Mouse (Mus musculus): ENCODE data around the gene Hoxd11. TPM values are rescaled to one million over a fixed set of nuclear protein-coding genes. Genes with fewer than 3 reads are reported as not detected.

Gene Hoxd11
- polyA plus RNA-seq, 1 experiment, result not detected

DNA sequence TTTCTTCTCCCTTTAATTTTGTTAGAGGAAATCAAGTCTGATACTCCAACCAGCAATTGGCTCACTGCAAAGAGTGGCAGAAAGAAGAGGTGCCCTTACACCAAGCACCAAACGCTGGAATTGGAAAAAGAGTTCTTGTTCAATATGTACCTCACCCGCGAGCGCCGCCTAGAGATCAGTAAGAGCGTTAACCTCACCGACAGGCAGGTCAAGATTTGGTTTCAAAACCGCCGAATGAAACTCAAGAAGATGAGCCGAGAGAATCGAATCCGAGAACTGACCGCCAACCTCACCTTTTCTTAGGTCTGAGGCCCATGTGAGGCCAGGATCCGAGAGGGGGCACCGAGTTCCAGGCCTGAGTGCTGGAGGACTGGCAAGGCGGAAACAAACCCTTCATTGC is 14.7 kb downstream of the Hoxd11 start:
- 0 out of 2 replicates have a peak, but pooled peaks cover 5% of the 10 kb centered on the region for H3K4me1 ChIP-seq (ENCODE audit: control insufficient read depth, insufficient read depth, insufficient read length, low read length)
- H3K4me3 ChIP-seq (ENCODE audit: insufficient read depth, low read depth, low read length), result no peak overlapping the region
- H3K27ac ChIP-seq (replicated peaks; ENCODE audit: low read depth, low read length), result no peak overlapping the region

- H3K4me1 ChIP-seq (ENCODE audit: control insufficient read depth, insufficient read depth, insufficient read length, low read length), result 0 out of 2 replicates have a peak, but pooled peaks cover 5% of the 10 kb centered on the region
- H3K4me3 ChIP-seq (ENCODE audit: insufficient read depth, low read depth, low read length), result no peak overlapping the region
- H3K27ac ChIP-seq (replicated peaks; ENCODE audit: low read depth, low read length), result no peak overlapping the region
Measured at GRCm38 (mm10) chr2:74695383-74695782, 16.0 kb downstream of the Hoxd11 start.

DNA sequence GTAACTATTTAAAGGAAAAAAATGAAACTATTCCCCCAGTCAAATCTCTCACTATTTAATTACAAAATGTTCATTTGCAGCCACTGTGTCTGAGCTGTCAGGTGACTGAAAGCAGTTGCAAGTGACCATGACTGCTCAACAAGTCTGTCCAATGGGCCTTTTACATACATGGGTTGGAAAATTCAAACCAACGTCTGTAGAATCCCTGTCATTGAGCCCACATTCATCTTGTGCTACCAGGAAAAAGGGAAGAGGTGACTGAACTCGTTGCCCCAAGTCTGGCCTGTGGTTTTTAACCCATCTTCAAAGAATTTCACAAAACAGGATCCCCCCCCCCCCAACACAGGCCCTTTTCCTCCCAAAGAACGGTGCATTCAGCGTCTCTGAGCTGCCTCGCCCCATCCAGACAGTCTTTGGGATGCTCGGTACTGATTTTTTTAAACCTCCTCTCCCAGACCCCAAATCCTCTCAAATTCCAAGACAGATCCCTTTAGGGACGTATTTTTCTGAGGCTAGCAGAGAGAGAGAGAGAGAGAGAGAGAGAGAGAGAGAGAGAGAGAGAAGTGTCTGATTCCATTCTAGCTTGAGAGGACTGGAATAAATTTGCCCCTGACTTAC is 16.6 kb downstream of the Hoxd11 start:
- no peak overlapping the region for H3K27ac ChIP-seq (replicated peaks; ENCODE audit: low read depth, low read length)
- no peak overlapping the region for H3K4me3 ChIP-seq (ENCODE audit: insufficient read depth, low read depth, low read length)
- 0 out of 2 replicates have a peak, but pooled peaks cover 5% of the 10 kb centered on the region for H3K4me1 ChIP-seq (ENCODE audit: control insufficient read depth, insufficient read depth, insufficient read length, low read length)

- H3K4me1 ChIP-seq (ENCODE audit: control insufficient read depth, insufficient read depth, insufficient read length, low read length), result 0 out of 2 replicates have a peak, but pooled peaks cover 5% of the 10 kb centered on the region
- H3K27ac ChIP-seq (replicated peaks; ENCODE audit: low read depth, low read length), result no peak overlapping the region
- no peak overlapping the region for H3K4me3 ChIP-seq (ENCODE audit: insufficient read depth, low read depth, low read length)
Measured at GRCm38 (mm10) chr2:74696442-74697335, 17.3 kb downstream of the Hoxd11 start.

DNA sequence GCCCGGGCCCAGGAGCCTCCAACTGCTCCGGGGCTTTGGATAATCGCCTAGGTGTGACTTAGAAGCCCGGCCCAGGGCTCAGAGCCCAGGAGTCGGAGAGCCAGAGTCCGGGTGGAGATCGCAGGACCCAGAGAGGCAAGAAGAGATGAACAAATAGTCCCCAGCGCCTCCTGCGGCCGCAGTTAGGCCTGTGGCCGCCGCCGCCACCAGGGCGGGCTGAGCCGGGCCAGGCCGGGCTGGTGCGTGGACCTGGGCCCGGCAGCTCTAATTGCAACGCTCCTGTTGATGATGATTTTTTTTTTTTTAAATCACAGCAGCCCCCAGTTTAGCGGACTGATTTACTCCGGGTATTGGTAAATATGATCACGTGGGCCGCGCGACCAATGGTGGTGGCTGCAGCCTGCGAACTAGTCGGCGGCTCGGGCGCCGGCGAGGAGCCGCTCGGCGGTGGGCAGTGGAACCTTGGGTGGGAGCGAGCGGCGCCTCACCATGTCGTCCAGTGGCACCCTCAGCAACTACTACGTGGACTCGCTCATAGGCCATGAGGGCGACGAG is 18.3 kb downstream of the Hoxd11 start, which contains the start of gene Hoxd9:
Hoxd9 (plus strand) TSS at position 161 of the 555 bp plus-strand sequence.
- Histone ChIP-seq H3K4me3 (ENCODE audit: insufficient read depth, low read depth, low read length) (peak within 1 kb of the TSS; percentile 93), H3K4me1 (ENCODE audit: control insufficient read depth, insufficient read depth, insufficient read length, low read length) (no peaks in the 10 kb centered on the region), H3K27ac (replicated peaks; ENCODE audit: low read depth, low read length) (peak within 1 kb of the TSS; percentile 68)

DNA sequence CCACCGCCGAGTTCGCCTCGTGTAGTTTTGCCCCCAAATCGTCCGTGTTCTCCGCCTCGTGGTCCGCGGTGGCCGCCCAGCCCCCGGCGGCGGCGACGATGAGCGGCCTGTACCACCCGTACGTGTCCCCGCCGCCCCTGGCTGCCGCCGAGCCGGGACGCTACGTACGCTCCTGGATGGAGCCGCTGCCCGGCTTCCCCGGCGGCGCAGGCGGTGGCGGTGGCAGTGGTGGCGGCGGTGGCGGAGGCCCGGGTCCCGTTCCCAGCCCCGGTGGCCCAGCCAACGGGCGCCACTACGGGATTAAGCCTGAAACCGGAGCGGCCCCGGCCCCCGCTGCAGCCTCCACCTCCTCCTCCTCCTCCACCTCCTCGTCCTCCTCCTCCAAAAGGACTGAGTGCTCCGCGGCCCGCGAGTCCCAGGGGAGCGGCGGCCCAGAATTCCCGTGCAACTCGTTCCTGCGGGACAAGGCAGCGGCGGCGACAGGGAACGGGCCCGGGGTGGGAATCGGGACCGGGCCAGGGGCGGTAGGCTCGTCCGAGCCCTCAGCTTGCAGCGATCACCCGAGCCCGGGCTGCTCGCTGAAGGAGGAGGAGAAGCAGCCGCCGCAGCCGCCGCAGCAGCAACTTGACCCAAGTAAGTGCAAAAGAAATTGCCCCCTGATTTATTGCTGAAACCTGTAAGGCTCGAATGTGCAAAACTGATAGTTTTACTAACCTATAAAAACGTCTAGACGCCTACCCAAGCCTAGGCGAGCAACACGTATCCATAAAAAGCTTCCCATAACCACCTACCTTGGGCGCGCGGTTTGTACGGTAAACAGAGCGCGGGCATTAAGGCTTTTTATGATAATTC is 19.1 kb downstream of the Hoxd11 start:
- no peaks in the 10 kb centered on the region for H3K4me1 ChIP-seq (ENCODE audit: control insufficient read depth, insufficient read depth, insufficient read length, low read length)
- H3K27ac ChIP-seq (replicated peaks; ENCODE audit: low read depth, low read length), result peak overlapping the region; percentile 68
- peak overlapping the region; percentile 93 for H3K4me3 ChIP-seq (ENCODE audit: insufficient read depth, low read depth, low read length)

DNA sequence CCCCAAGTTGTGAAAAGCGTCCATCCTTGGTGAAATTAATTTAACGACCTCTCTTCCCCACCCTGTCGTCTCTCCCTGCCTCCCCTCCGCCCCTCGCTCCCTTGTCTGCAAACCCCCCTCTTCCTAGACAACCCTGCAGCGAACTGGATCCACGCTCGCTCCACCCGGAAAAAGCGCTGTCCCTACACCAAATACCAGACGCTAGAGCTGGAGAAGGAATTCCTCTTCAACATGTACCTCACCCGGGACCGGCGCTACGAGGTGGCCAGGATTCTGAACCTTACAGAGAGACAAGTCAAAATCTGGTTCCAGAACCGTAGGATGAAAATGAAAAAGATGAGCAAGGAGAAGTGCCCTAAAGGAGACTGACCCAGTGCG is 19.7 kb downstream of the Hoxd11 start:
- H3K27ac ChIP-seq (replicated peaks; ENCODE audit: low read depth, low read length), result no peak overlapping the region
- H3K4me1 ChIP-seq (ENCODE audit: control insufficient read depth, insufficient read depth, insufficient read length, low read length), result no peaks in the 10 kb centered on the region
- H3K4me3 ChIP-seq (ENCODE audit: insufficient read depth, low read depth, low read length), result peak overlapping the region; percentile 93

DNA sequence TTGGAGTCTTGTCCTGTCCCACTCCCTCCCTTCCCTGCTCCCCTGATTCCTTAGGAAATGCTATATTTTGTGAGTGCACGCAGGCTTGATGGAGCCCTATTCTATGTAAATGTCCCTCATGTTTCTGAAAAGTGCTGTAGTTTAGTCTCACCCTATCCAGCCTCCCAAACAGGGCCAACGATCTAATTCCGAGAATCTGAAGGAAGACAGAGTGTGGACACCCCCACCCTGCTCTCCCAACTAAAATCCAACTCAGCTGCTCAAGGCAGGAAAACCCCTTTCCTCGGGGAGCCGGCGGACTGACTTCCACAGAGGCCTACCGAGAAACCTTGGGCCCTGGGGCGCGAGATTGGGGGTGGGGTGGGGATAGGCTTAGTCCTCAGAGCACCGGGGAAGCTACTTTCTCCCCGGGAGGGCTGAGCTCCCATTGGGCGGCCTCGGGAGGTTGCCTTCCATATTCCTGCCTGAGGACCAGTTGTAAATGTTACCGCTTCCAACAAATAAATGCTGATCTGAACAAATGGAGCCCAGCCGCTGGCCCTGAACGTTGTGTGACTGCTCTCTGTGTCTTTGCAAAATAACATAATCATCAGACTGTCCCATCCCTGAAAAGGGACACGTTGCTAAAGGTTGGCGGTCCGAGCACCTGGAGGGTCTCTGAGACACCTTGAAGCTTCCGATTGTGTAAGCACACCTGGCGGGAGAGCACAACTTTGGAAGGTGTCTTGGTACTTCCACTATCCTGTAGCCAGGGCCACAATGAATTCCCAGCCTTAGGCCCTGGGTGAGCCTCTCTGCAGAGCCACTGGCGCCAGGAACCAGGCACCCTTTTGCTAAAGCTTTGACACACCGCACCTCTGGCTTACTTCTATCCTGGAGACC is 20.5 kb downstream of the Hoxd11 start:
- Histone ChIP-seq H3K4me1 (ENCODE audit: control insufficient read depth, insufficient read depth, insufficient read length, low read length) (no peaks in the 10 kb centered on the region), H3K27ac (replicated peaks; ENCODE audit: low read depth, low read length) (no peak overlapping the region), H3K4me3 (ENCODE audit: insufficient read depth, low read depth, low read length) (no peak overlapping the region)

DNA sequence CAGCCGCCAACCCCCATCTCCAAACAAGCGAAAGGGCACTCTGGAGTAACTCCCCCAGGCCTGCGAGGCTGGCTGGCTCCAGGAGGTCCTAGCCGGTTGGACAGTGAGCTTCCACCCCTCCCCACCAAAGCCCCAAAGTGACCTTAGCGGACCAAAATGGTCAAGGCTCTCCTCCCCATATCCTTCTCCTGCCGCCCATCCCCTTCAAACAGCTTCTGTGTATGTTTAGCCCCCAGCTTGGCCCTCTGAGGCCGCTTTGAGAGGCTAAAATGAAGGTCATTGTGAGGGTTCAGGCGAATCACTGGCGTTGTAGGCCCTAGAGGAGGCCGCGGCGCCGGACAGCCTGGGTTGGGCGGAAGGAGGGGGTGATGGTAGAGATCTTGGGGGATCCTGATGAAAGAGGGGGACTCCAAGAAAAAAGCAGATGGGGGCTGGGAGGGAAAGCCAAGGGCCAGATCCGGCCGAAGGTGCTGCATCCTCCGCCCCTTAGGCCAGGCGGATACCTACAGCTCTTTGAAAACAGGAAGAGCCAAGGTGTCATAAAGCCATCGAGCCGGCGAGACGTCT is 21.3 kb downstream of the Hoxd11 start:
- no peak overlapping the region for H3K4me3 ChIP-seq (ENCODE audit: insufficient read depth, low read depth, low read length)
- H3K27ac ChIP-seq (replicated peaks; ENCODE audit: low read depth, low read length), result no peak overlapping the region
- H3K4me1 ChIP-seq (ENCODE audit: control insufficient read depth, insufficient read depth, insufficient read length, low read length), result no peaks in the 10 kb centered on the region

GRCm38 (mm10) chr2:74701949-74702819 is 22.8 kb downstream of the Hoxd11 start:
- H3K4me1 ChIP-seq (ENCODE audit: control insufficient read depth, insufficient read depth, insufficient read length, low read length), result no peaks in the 10 kb centered on the region
- H3K27ac ChIP-seq (replicated peaks; ENCODE audit: low read depth, low read length), result no peak overlapping the region
- no peak overlapping the region for H3K4me3 ChIP-seq (ENCODE audit: insufficient read depth, low read depth, low read length)

DNA sequence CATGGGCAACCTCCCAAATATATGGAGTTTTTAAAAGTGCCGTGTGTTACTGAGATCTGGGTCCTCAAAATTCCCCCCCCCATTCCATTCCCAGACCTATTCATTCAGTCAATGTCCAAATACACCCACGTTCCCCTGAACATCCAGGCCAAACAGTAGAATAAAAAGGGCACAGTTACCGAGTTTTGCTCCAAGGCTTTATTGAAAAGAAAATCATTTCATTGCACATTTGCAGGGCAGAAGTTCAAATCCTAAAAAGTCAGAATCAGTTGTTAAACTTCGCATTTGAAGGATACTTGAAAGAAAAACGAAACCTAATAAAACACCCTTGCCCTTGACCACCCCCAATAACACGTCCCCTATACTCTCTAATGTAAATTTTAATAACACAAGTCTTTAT is 23.5 kb downstream of the Hoxd11 start:
- Histone ChIP-seq H3K4me3 (ENCODE audit: insufficient read depth, low read depth, low read length) (no peak overlapping the region), H3K27ac (replicated peaks; ENCODE audit: low read depth, low read length) (no peak overlapping the region), H3K4me1 (ENCODE audit: control insufficient read depth, insufficient read depth, insufficient read length, low read length) (peaks cover 2% of the 10 kb centered on the region; the same call in 1 of the 2 replicates)

DNA sequence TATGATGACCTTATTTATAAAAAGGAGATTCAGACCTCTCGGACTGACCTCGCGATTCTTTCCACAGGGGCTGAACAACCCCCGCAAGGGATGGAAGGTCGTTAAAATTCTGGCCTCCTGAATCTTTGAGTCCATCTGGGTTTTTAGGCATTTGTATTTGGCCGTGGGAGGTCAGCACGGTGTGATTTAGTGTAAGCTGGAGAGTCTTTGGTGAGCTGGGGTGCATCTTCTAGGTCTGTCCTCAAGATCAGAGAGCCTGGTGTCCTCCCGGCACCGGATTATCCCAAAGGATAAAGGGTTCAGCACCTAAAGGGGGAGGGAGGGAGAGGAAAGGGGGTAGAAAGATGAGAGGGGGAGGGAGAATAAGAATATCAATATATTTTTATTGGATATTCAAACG is 24.0 kb downstream of the Hoxd11 start:
- no peak overlapping the region for H3K27ac ChIP-seq (replicated peaks; ENCODE audit: low read depth, low read length)
- H3K4me1 ChIP-seq (ENCODE audit: control insufficient read depth, insufficient read depth, insufficient read length, low read length), result peaks cover 2% of the 10 kb centered on the region; the same call in 1 of the 2 replicates
- H3K4me3 ChIP-seq (ENCODE audit: insufficient read depth, low read depth, low read length), result no peak overlapping the region
